Mouse (Mus musculus): ENCODE results near the gene Chodl. TPM values are rescaled to one million over a fixed set of nuclear protein-coding genes. Genes with fewer than 3 reads are reported as not detected.
A peak's percentile ranks its signal among the peaks of the same experiment; 100 is the strongest.

The Chodl gene
- polyA plus RNA-seq (2015; fragmentation: Nextera tagmentation; extraction: Ambion mirVana): 19.4 and 20.9 TPM in 2 replicates

DNA sequence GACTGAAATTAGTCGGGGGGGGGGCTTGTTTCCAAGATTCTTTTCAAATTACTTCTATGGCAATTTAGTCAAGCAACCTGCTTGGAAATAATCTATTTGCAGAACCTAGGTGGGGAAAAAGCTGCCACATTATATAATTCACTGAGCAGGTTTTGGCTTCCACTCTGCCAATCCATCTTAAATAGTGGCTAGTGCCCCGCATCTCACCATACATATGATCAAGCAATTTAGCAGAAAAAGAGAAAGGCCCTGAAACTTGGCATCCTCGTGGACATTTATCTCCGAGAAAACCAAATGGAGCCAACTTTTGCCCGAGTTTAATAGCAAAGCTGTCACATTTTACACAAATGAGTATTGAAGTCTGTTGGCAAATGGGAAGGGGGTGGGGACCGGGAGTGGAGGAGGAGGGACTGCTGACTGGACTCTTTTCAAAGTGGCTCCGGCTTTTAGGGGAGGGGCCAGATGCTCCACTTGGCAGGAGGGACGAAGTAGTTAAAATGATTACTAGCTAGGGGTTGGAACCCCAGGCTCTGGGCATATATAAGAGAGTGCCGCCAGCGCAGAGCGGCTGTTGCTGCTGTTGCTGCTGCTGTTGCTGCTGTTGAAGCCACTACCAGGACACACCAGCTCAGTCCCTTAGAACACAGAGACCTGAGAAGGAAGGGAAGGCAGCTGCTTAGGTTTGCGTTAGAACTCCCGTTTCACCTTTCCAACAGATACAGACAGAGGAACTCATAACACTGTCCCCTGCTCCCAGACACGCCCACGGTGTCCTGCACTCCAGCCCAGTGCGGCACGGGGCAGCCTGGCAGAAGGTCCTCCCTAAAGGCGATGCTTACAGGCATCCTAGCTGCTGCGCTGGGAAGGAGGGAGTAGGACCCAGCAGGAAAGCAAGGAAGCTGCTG, at the start of gene Chodl:
Gene Chodl, plus strand, starts transcription at position 567 of the 905 bp plus-strand sequence.
- Histone ChIP-seq H3K9ac (ENCODE audit: low read length) (peak within 1 kb of the TSS; percentile 67), H3K4me2 (ENCODE audit: low read depth, low read length) (peak within 1 kb of the TSS; percentile 87), H3K36me3 (ENCODE audit: control insufficient read depth, insufficient read depth, low read length) (no peaks in the 10 kb centered on the region), H3K27ac (ENCODE audit: low read length) (no peak within 1 kb of the TSS), H3K4me1 (ENCODE audit: control insufficient read depth, insufficient read depth, low read length) (0 out of 2 replicates have a peak, but pooled peaks cover 2% of the 10 kb centered on the region), H3K9me3 (replicated peaks; ENCODE audit: control insufficient read depth, low read length) (no peaks in the 10 kb centered on the region), H3K4me3 (replicated peaks; ENCODE audit: low read length) (peak within 1 kb of the TSS; percentile 55), H3K27me3 (ENCODE audit: control insufficient read depth, insufficient read depth, low read length) (no peaks in the 10 kb centered on the region)
- WGBS: 7% methylated on average over 19 of the region's 19 CpGs
- peak; percentile 58 for ATAC-seq (ENCODE audit: insufficient read depth, low FRiP score)

- Histone ChIP-seq H3K27ac (ENCODE audit: low read length) (no peak overlapping the region), H3K9me3 (replicated peaks; ENCODE audit: control insufficient read depth, low read length) (no peaks in the 10 kb centered on the region), H3K9ac (ENCODE audit: low read length) (no peak overlapping the region), H3K4me3 (replicated peaks; ENCODE audit: low read length) (no peak overlapping the region), H3K4me2 (ENCODE audit: low read depth, low read length) (no peak overlapping the region), H3K36me3 (ENCODE audit: control insufficient read depth, insufficient read depth, low read length) (no peaks in the 10 kb centered on the region), H3K4me1 (ENCODE audit: control insufficient read depth, insufficient read depth, low read length) (no peaks in the 10 kb centered on the region), H3K27me3 (ENCODE audit: control insufficient read depth, insufficient read depth, low read length) (no peaks in the 10 kb centered on the region)
- ATAC-seq (ENCODE audit: insufficient read depth, low FRiP score): no peak
- 54% methylated on average over 5 of the region's 5 CpGs for WGBS
Observed at GRCm38 (mm10) chr16:78922644-78923043, 8.1 kb upstream of the Chodl start.

GRCm38 (mm10) chr16:78931287-78932025, 708 bp downstream of the Chodl start:
- Histone ChIP-seq H3K4me2 (ENCODE audit: low read depth, low read length) (peak overlapping the region; percentile 87), H3K4me3 (replicated peaks; ENCODE audit: low read length) (peak overlapping the region; percentile 55), H3K36me3 (ENCODE audit: control insufficient read depth, insufficient read depth, low read length) (no peaks in the 10 kb centered on the region), H3K27me3 (ENCODE audit: control insufficient read depth, insufficient read depth, low read length) (no peaks in the 10 kb centered on the region), H3K9me3 (replicated peaks; ENCODE audit: control insufficient read depth, low read length) (no peaks in the 10 kb centered on the region), H3K9ac (ENCODE audit: low read length) (peak overlapping the region; percentile 67), H3K27ac (ENCODE audit: low read length) (no peak overlapping the region), H3K4me1 (ENCODE audit: control insufficient read depth, insufficient read depth, low read length) (0 out of 2 replicates have a peak, but pooled peaks cover 2% of the 10 kb centered on the region)
- ATAC-seq (ENCODE audit: insufficient read depth, low FRiP score): peak; percentile 47
- 10% methylated on average over 16 of the region's 16 CpGs for WGBS

- Histone ChIP-seq H3K4me1 (ENCODE audit: control insufficient read depth, insufficient read depth, low read length) (0 out of 2 replicates have a peak, but pooled peaks cover 2% of the 10 kb centered on the region), H3K9ac (ENCODE audit: low read length) (no peak overlapping the region), H3K9me3 (replicated peaks; ENCODE audit: control insufficient read depth, low read length) (no peaks in the 10 kb centered on the region), H3K27me3 (ENCODE audit: control insufficient read depth, insufficient read depth, low read length) (no peaks in the 10 kb centered on the region), H3K36me3 (ENCODE audit: control insufficient read depth, insufficient read depth, low read length) (no peaks in the 10 kb centered on the region), H3K4me2 (ENCODE audit: low read depth, low read length) (no peak overlapping the region), H3K4me3 (replicated peaks; ENCODE audit: low read length) (no peak overlapping the region), H3K27ac (ENCODE audit: low read length) (no peak overlapping the region)
- ATAC-seq (ENCODE audit: insufficient read depth, low FRiP score): no peak
- 89% methylated on average over 2 of the region's 2 CpGs for WGBS
Observed at GRCm38 (mm10) chr16:78934298-78934697, 3.5 kb downstream of the Chodl start.

GRCm38 (mm10) chr16:78937755-78938154, 7.0 kb downstream of the Chodl start:
- Histone ChIP-seq H3K4me3 (replicated peaks; ENCODE audit: low read length) (no peak overlapping the region), H3K9ac (ENCODE audit: low read length) (no peak overlapping the region), H3K36me3 (ENCODE audit: control insufficient read depth, insufficient read depth, low read length) (no peaks in the 10 kb centered on the region), H3K27ac (ENCODE audit: low read length) (no peak overlapping the region), H3K27me3 (ENCODE audit: control insufficient read depth, insufficient read depth, low read length) (no peaks in the 10 kb centered on the region), H3K4me2 (ENCODE audit: low read depth, low read length) (no peak overlapping the region), H3K4me1 (ENCODE audit: control insufficient read depth, insufficient read depth, low read length) (no peaks in the 10 kb centered on the region), H3K9me3 (replicated peaks; ENCODE audit: control insufficient read depth, low read length) (peaks cover 6% of the 10 kb centered on the region; the same call in 1 of the 2 replicates)
- ATAC-seq (ENCODE audit: insufficient read depth, low FRiP score): no peak
- 59% methylated on average over 8 of the region's 8 CpGs for WGBS

- Histone ChIP-seq H3K36me3 (ENCODE audit: control insufficient read depth, insufficient read depth, low read length) (no peaks in the 10 kb centered on the region), H3K27ac (ENCODE audit: low read length) (no peak overlapping the region), H3K4me3 (replicated peaks; ENCODE audit: low read length) (no peak overlapping the region), H3K27me3 (ENCODE audit: control insufficient read depth, insufficient read depth, low read length) (no peaks in the 10 kb centered on the region), H3K4me1 (ENCODE audit: control insufficient read depth, insufficient read depth, low read length) (no peaks in the 10 kb centered on the region), H3K9me3 (replicated peaks; ENCODE audit: control insufficient read depth, low read length) (no peaks in the 10 kb centered on the region), H3K4me2 (ENCODE audit: low read depth, low read length) (no peak overlapping the region), H3K9ac (ENCODE audit: low read length) (no peak overlapping the region)
- ATAC-seq (ENCODE audit: insufficient read depth, low FRiP score): no peak
- WGBS: 78% methylated on average over 4 of the region's 4 CpGs
Observed at GRCm38 (mm10) chr16:78950359-78950758, 19.6 kb downstream of the Chodl start.

DNA sequence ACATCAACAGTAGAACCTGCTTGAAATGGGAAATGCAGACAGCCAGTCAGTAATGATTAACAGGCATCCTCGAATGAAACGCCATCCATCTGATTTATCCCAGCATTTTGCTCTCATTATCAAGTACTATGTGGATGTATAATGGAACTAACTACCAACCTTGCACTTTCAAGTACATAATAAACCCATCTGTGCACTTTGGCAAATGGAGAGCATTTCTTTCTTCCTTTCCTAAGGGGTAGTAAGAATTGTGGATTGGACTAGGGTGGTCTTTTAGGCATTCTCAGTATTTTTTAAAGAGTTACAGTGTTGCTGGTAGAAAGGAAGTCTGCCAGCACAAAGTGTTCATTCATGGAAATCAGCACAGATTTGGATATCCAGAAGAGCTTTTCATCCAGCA, 26.7 kb downstream of the Chodl start:
- Histone ChIP-seq H3K9me3 (replicated peaks; ENCODE audit: control insufficient read depth, low read length) (no peaks in the 10 kb centered on the region), H3K36me3 (ENCODE audit: control insufficient read depth, insufficient read depth, low read length) (no peaks in the 10 kb centered on the region), H3K9ac (ENCODE audit: low read length) (no peak overlapping the region), H3K27me3 (ENCODE audit: control insufficient read depth, insufficient read depth, low read length) (no peaks in the 10 kb centered on the region), H3K4me3 (replicated peaks; ENCODE audit: low read length) (no peak overlapping the region), H3K4me2 (ENCODE audit: low read depth, low read length) (no peak overlapping the region), H3K4me1 (ENCODE audit: control insufficient read depth, insufficient read depth, low read length) (no peaks in the 10 kb centered on the region), H3K27ac (ENCODE audit: low read length) (no peak overlapping the region)
- ATAC-seq (ENCODE audit: insufficient read depth, low FRiP score): no peak
- WGBS: 57% methylated on average over 2 of the region's 2 CpGs

GRCm38 (mm10) chr16:78969091-78969731, 38.5 kb downstream of the Chodl start:
- Histone ChIP-seq H3K4me2 (ENCODE audit: low read depth, low read length) (no peak overlapping the region), H3K4me3 (replicated peaks; ENCODE audit: low read length) (no peak overlapping the region), H3K27me3 (ENCODE audit: control insufficient read depth, insufficient read depth, low read length) (no peaks in the 10 kb centered on the region), H3K9ac (ENCODE audit: low read length) (no peak overlapping the region), H3K36me3 (ENCODE audit: control insufficient read depth, insufficient read depth, low read length) (no peaks in the 10 kb centered on the region), H3K27ac (ENCODE audit: low read length) (no peak overlapping the region), H3K9me3 (replicated peaks; ENCODE audit: control insufficient read depth, low read length) (no peaks in the 10 kb centered on the region), H3K4me1 (ENCODE audit: control insufficient read depth, insufficient read depth, low read length) (no peaks in the 10 kb centered on the region)
- ATAC-seq (ENCODE audit: insufficient read depth, low FRiP score): no peak
- 27% methylated on average over 13 of the region's 13 CpGs for WGBS
